Comparison of ENCODE assay signal across 18 mouse cellular contexts in genomic region chr5:113161576-113161975, GRCm38 (mm10). TPM values are rescaled to one million over a fixed set of nuclear protein-coding genes. Genes with fewer than 3 reads are reported as not detected.
DNase-seq lines count a peak whose midpoint lies in the region; ATAC-seq and TF ChIP-seq lines count a peak whose summit lies in the region.
"Had no signal": no experiment of that assay in that cellular context is flagged by ENCODE, and none has a peak within 500 bp of the region (broad histone marks: within the 10 kb centered on the region; RNA-seq: fewer than 3 reads in every experiment).

No protein-coding gene starts in this region.

- intact Hi-C loops in heart, postnatal 10 days (cut with DNase I) = no loop called here

- H3K4me2 ChIP-seq in stomach, embryonic 16.5 days (ENCODE audit: low read depth, low read length) = no peak overlapping the region
- H3K4me2 ChIP-seq in stomach, postnatal 0 days (replicated peaks; ENCODE audit: low read depth) = no peak overlapping the region
- H3K4me2 ChIP-seq: hindbrain, embryonic 13.5 days had no signal

- H3K27me3 ChIP-seq in heart, embryonic 10.5 days (ENCODE audit: insufficient read depth, poor library complexity, severe bottlenecking) = no peaks in the 10 kb centered on the region
- H3K27me3 ChIP-seq in stomach, embryonic 16.5 days (ENCODE audit: control insufficient read depth, insufficient read depth, low read length) = no peaks in the 10 kb centered on the region
- no peaks in the 10 kb centered on the region for H3K27me3 ChIP-seq in stomach, postnatal 0 days (ENCODE audit: control insufficient read depth, insufficient read depth, low read length)
- H3K27me3 ChIP-seq in small intestine, adult 2 months (ENCODE audit: control insufficient read depth, insufficient read depth, low read length) = no peaks in the 10 kb centered on the region
- H3K27me3 ChIP-seq: CH12.LX; heart, embryonic 13.5 days; hindbrain, embryonic 13.5 days; Patski had no signal

- no peak for DNase-seq in heart, embryonic 10.5 days (ENCODE audit: low spot score)
- no peak for DNase-seq in heart, postnatal 10 days
- DNase-seq in stomach, postnatal 0 days (ENCODE audit: low spot score) = no peak
- DNase-seq in left cerebral cortex, adult 18-20 months (ENCODE audit: low spot score in 2 of 2) = no peak
- DNase-seq: adrenal gland, postnatal 14 days; cerebellum, adult 11-12 months; cerebellum, adult 9-10 months; gastrocnemius, adult 2 months; gastrocnemius, postnatal 25 days; heart, postnatal 4 days had no signal

- H3K4me3 ChIP-seq in heart, embryonic 10.5 days = no peak overlapping the region
- H3K4me3 ChIP-seq in stomach, embryonic 16.5 days (replicated peaks; ENCODE audit: low read length) = no peak overlapping the region
- H3K4me3 ChIP-seq in stomach, postnatal 0 days (ENCODE audit: low read depth, low read length) = no peak overlapping the region
- peak overlapping the region; percentile 8; the same call in 1 of the 2 replicates for H3K4me3 ChIP-seq in small intestine, adult 2 months (ENCODE audit: low read depth, low read length)
- H3K4me3 ChIP-seq: hindbrain, embryonic 13.5 days had no signal

- peaks cover 93% of the 10 kb centered on the region for H3K4me1 ChIP-seq in heart, embryonic 10.5 days
- peaks cover 65% of the 10 kb centered on the region for H3K4me1 ChIP-seq in stomach, embryonic 16.5 days (ENCODE audit: control insufficient read depth, insufficient read depth, low read length)
- peaks cover 3% of the 10 kb centered on the region; the same call in 1 of the 2 replicates for H3K4me1 ChIP-seq in stomach, postnatal 0 days (replicated peaks; ENCODE audit: control insufficient read depth, insufficient read depth)
- H3K4me1 ChIP-seq in small intestine, adult 2 months (ENCODE audit: control insufficient read depth, insufficient read depth, insufficient read length, low read length) = peaks cover 43% of the 10 kb centered on the region

- H3K36me3 ChIP-seq in heart, embryonic 10.5 days = no peaks in the 10 kb centered on the region
- H3K36me3 ChIP-seq in stomach, embryonic 16.5 days (ENCODE audit: control insufficient read depth, insufficient read depth, low read length) = no peaks in the 10 kb centered on the region
- H3K36me3 ChIP-seq in stomach, postnatal 0 days (ENCODE audit: control insufficient read depth, insufficient read depth, low read length) = no peaks in the 10 kb centered on the region
- peaks cover 3% of the 10 kb centered on the region for H3K36me3 ChIP-seq in small intestine, adult 2 months (ENCODE audit: control insufficient read depth, insufficient read depth, low read length)
- H3K36me3 ChIP-seq: heart, embryonic 13.5 days; hindbrain, embryonic 13.5 days had no signal

- no peak for TF ChIP-seq EP300 in stomach, postnatal 0 days (optimal IDR thresholded peaks at IDR 0.05)

- H3K9me3 ChIP-seq in heart, embryonic 10.5 days = no peaks in the 10 kb centered on the region
- no peaks in the 10 kb centered on the region for H3K9me3 ChIP-seq in stomach, embryonic 16.5 days (replicated peaks; ENCODE audit: control insufficient read depth, low read length)
- H3K9me3 ChIP-seq in stomach, postnatal 0 days (ENCODE audit: control insufficient read depth, low read length) = no peaks in the 10 kb centered on the region
- H3K9me3 ChIP-seq: heart, embryonic 13.5 days; hindbrain, embryonic 13.5 days had no signal

- TF ChIP-seq CTCF in stomach, postnatal 0 days (IDR thresholded peaks at IDR 0.05; ENCODE audit: low read depth) = no peak
- no peak for TF ChIP-seq CTCF in small intestine, adult 2 months (IDR thresholded peaks at IDR 0.05; ENCODE audit: extremely low read depth, insufficient read length, insufficient replicate concordance, low read depth, low read length)

- H3K9ac ChIP-seq in stomach, embryonic 16.5 days (ENCODE audit: low read length) = no peak overlapping the region
- no peak overlapping the region for H3K9ac ChIP-seq in stomach, postnatal 0 days (ENCODE audit: low read length)
- H3K9ac ChIP-seq: hindbrain, embryonic 13.5 days had no signal

- no peak for TF ChIP-seq POLR2A in small intestine, adult 2 months (IDR thresholded peaks at IDR 0.05; ENCODE audit: low read depth, low read length)

- H3K27ac ChIP-seq in heart, embryonic 10.5 days = 0 out of 2 replicates have a peak overlapping the region, but pooled peaks have one; percentile 23
- 0 out of 2 replicates have a peak overlapping the region, but pooled peaks have one; percentile 6 for H3K27ac ChIP-seq in stomach, embryonic 16.5 days (ENCODE audit: low read length)
- no peak overlapping the region for H3K27ac ChIP-seq in stomach, postnatal 0 days (replicated peaks)
- H3K27ac ChIP-seq in small intestine, adult 2 months (ENCODE audit: insufficient read depth, low read depth, low read length) = no peak overlapping the region
- H3K27ac ChIP-seq: hindbrain, embryonic 13.5 days had no signal

- WGBS in heart, embryonic 10.5 days = 95% methylated on average over 6 of the region's 6 CpGs
- 91% methylated on average over 6 of the region's 6 CpGs for WGBS in stomach, embryonic 16.5 days
- 84% methylated on average over 6 of the region's 6 CpGs for WGBS in stomach, postnatal 0 days
- 83% methylated on average over 6 of the region's 6 CpGs for WGBS in small intestine, adult 2 months

- ATAC-seq in stomach, embryonic 16.5 days (ENCODE audit: insufficient read depth, low FRiP score) = no peak
- no peak for ATAC-seq in stomach, postnatal 0 days (ENCODE audit: low FRiP score, low TSS enrichment)
- ATAC-seq: activated CD4-positive, CD25-positive, alpha-beta regulatory T cell, adult 4 months; forebrain, embryonic 14.5 days; Patski had no signal

RNA-seq across cellular contexts. Expression of gene 2900026A02Rik, which starts 59.5 kb away (rescaled TPM):
- polyA plus RNA-seq in heart, embryonic 10.5 days (2016; fragmentation: Nextera tagmentation; extraction: Ambion mirVana) = 10.2 and 14.7 TPM in 2 replicates
- total RNA-seq in heart, postnatal 10 days (2021) = 10 to 100 TPM; 46.9 to 51.4 TPM
- 14.9 TPM in 2 replicates for polyA plus RNA-seq in stomach, embryonic 16.5 days (2015; fragmentation: Nextera tagmentation; extraction: Ambion mirVana)
- 5.3 and 6.2 TPM in 2 replicates for polyA plus RNA-seq in stomach, postnatal 0 days (2015; fragmentation: Nextera tagmentation; extraction: Ambion mirVana)
- 24.2 and 70.8 TPM in 2 replicates for polyA plus RNA-seq in small intestine, adult 2 months (2012; rRNA removed)
- 10 to 100 TPM; 37.3 to 39.1 TPM for total RNA-seq in left cerebral cortex, adult 18-20 months (2021)

Comparison
In these comparisons a context has a peak if more than half of its experiments do, and no peak if none do; other contexts are left out.
1. H3K27ac ChIP-seq: peak in heart, embryonic 10.5 days (single experiment) and stomach, embryonic 16.5 days (single experiment); none in stomach, postnatal 0 days (single experiment) and small intestine, adult 2 months (single experiment).